Mouse (Mus musculus): ENCODE measurements around the gene Egfl6. TPM values are rescaled to one million over a fixed set of nuclear protein-coding genes. Genes with fewer than 3 reads are reported as not detected.

Egfl6 gene
- polyA plus RNA-seq, 1 experiment from 2014 or later: 150 TPM

GRCm38 (mm10) chrX:166564900-166565299, 20.6 kb downstream of the Egfl6 start:
- no peak overlapping the region for H3K9ac ChIP-seq
- no peaks in the 10 kb centered on the region for H3K9me3 ChIP-seq
- peaks cover 7% of the 10 kb centered on the region; the same call in 1 of the 2 replicates for H3K27me3 ChIP-seq
- ATAC-seq (ENCODE audit: insufficient number of reproducible peaks, low FRiP score, low TSS enrichment, low read depth): no peak
- H3K36me3 ChIP-seq: no peaks in the 10 kb centered on the region
- WGBS: 33% methylated on average over 5 of the region's 5 CpGs
- H3K4me1 ChIP-seq: no peaks in the 10 kb centered on the region
- peak overlapping the region; percentile 69 for H3K27ac ChIP-seq
- no peak overlapping the region for H3K4me3 ChIP-seq
- H3K4me2 ChIP-seq: no peak overlapping the region

DNA sequence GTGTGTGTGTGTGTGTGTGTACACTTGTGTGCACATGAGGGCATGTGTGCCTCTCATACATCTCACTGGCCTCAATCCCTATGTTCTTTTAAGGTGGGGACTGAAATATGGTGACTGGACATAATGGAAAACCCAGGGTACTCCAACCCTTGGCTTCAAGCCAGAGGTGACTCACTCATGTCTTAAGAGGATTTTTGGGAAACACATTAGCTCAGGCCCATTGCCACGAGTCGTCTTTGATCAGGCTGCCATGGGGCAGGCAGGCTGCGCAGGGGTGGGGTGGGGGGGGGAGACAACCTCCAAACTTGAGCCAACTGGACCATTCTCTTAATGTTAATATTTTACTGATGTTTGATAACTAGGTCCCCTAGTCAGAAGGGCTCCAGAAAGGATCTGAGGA, 26.2 kb downstream of the Egfl6 start:
- H3K4me1 ChIP-seq: no peaks in the 10 kb centered on the region
- WGBS: 41% methylated on average over 3 of the region's 3 CpGs
- H3K4me3 ChIP-seq: no peak overlapping the region
- H3K36me3 ChIP-seq: no peaks in the 10 kb centered on the region
- no peak overlapping the region for H3K27ac ChIP-seq
- no peaks in the 10 kb centered on the region for H3K27me3 ChIP-seq
- no peak for ATAC-seq (ENCODE audit: insufficient number of reproducible peaks, low FRiP score, low TSS enrichment, low read depth)
- H3K9me3 ChIP-seq: no peaks in the 10 kb centered on the region
- no peak overlapping the region for H3K9ac ChIP-seq
- no peak overlapping the region for H3K4me2 ChIP-seq

- Histone ChIP-seq H3K27ac (no peak overlapping the region), H3K9ac (no peak overlapping the region), H3K36me3 (no peaks in the 10 kb centered on the region), H3K4me1 (no peaks in the 10 kb centered on the region), H3K4me2 (no peak overlapping the region), H3K9me3 (no peaks in the 10 kb centered on the region), H3K27me3 (no peaks in the 10 kb centered on the region), H3K4me3 (no peak overlapping the region)
- ATAC-seq (ENCODE audit: insufficient number of reproducible peaks, low FRiP score, low TSS enrichment, low read depth): no peak
- WGBS: 86% methylated on average over 7 of the region's 7 CpGs
Measured at GRCm38 (mm10) chrX:166552355-166552754, 33.2 kb downstream of the Egfl6 start.

GRCm38 (mm10) chrX:166546495-166546894, 39.0 kb downstream of the Egfl6 start:
- ATAC-seq (ENCODE audit: insufficient number of reproducible peaks, low FRiP score, low TSS enrichment, low read depth): no peak
- WGBS: 81% methylated on average over 2 of the region's 2 CpGs
- Histone ChIP-seq H3K27ac (no peak overlapping the region), H3K27me3 (no peaks in the 10 kb centered on the region), H3K4me1 (no peaks in the 10 kb centered on the region), H3K9me3 (no peaks in the 10 kb centered on the region), H3K36me3 (no peaks in the 10 kb centered on the region), H3K4me2 (no peak overlapping the region), H3K9ac (no peak overlapping the region), H3K4me3 (no peak overlapping the region)

GRCm38 (mm10) chrX:166535138-166535537, 50.4 kb downstream of the Egfl6 start:
- Histone ChIP-seq H3K9me3 (no peaks in the 10 kb centered on the region), H3K9ac (no peak overlapping the region), H3K4me1 (no peaks in the 10 kb centered on the region), H3K27ac (no peak overlapping the region), H3K27me3 (peaks cover 8% of the 10 kb centered on the region), H3K4me2 (no peak overlapping the region), H3K4me3 (no peak overlapping the region), H3K36me3 (no peaks in the 10 kb centered on the region)
- 65% methylated on average over 4 of the region's 4 CpGs for WGBS
- ATAC-seq (ENCODE audit: insufficient number of reproducible peaks, low FRiP score, low TSS enrichment, low read depth): no peak

DNA sequence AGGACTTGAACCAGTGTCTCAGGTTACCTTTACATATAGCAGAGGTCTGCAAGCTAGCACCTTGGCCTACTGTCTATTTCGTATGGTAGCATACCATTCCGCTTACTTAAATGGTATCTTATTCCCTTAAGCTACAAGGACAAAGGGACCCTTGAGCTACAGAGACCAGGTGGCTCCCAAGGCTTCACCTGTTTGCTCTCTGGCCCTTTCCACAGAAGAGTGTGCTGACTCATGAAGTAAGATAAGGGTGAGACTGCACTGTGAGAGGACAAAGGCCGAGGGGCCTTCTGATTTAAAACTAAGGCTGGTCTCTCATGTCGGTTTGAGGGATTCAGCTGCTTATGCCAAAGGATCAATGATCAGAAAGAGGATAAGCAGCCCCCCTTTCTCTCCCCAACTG, 52.1 kb downstream of the Egfl6 start:
- no peak overlapping the region for H3K4me2 ChIP-seq
- H3K9ac ChIP-seq: no peak overlapping the region
- 85% methylated on average over 4 of the region's 4 CpGs for WGBS
- no peak for ATAC-seq (ENCODE audit: insufficient number of reproducible peaks, low FRiP score, low TSS enrichment, low read depth)
- H3K36me3 ChIP-seq: no peaks in the 10 kb centered on the region
- H3K4me1 ChIP-seq: no peaks in the 10 kb centered on the region
- H3K27me3 ChIP-seq: peaks cover 8% of the 10 kb centered on the region
- no peak overlapping the region for H3K4me3 ChIP-seq
- no peak overlapping the region for H3K27ac ChIP-seq
- no peaks in the 10 kb centered on the region for H3K9me3 ChIP-seq

DNA sequence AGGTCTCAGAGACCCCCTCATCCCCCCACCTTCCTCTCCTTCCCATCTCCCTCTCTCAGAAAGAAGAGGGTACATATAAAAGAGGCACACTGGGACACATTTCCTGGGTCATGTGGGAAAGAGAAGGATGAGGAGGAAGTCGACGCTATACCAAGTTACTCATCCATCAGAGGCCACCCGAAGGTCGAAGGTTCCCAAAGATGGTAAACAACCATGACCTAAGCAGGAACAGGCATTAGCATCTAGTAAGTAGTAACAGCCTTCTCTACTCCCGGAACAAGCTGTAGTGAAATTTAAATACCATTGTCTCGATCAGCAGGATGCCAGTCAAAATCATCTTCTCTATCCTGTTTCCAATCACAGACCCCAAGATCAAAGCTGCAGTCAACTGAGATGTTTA, 53.8 kb downstream of the Egfl6 start:
- Histone ChIP-seq H3K4me1 (no peaks in the 10 kb centered on the region), H3K4me3 (no peak overlapping the region), H3K27me3 (peaks cover 6% of the 10 kb centered on the region), H3K36me3 (no peaks in the 10 kb centered on the region), H3K9me3 (no peaks in the 10 kb centered on the region), H3K9ac (no peak overlapping the region), H3K27ac (no peak overlapping the region), H3K4me2 (no peak overlapping the region)
- 50% methylated on average over 6 of the region's 6 CpGs for WGBS
- ATAC-seq (ENCODE audit: insufficient number of reproducible peaks, low FRiP score, low TSS enrichment, low read depth): no peak

- no peak overlapping the region for H3K27ac ChIP-seq
- no peak overlapping the region for H3K9ac ChIP-seq
- ATAC-seq (ENCODE audit: insufficient number of reproducible peaks, low FRiP score, low TSS enrichment, low read depth): no peak
- WGBS: 79% methylated on average over 3 of the region's 3 CpGs
- H3K36me3 ChIP-seq: no peaks in the 10 kb centered on the region
- no peaks in the 10 kb centered on the region for H3K9me3 ChIP-seq
- H3K4me3 ChIP-seq: no peak overlapping the region
- no peaks in the 10 kb centered on the region for H3K4me1 ChIP-seq
- no peak overlapping the region for H3K4me2 ChIP-seq
- peaks cover 4% of the 10 kb centered on the region; the same call in 1 of the 2 replicates for H3K27me3 ChIP-seq
Measured at GRCm38 (mm10) chrX:166528126-166528525, 57.4 kb downstream of the Egfl6 start.

- H3K27me3 ChIP-seq: no peaks in the 10 kb centered on the region
- H3K36me3 ChIP-seq: no peaks in the 10 kb centered on the region
- WGBS: 88% methylated on average over 2 of the region's 2 CpGs
- no peaks in the 10 kb centered on the region for H3K9me3 ChIP-seq
- no peak overlapping the region for H3K4me2 ChIP-seq
- no peak overlapping the region for H3K4me3 ChIP-seq
- no peak overlapping the region for H3K27ac ChIP-seq
- H3K4me1 ChIP-seq: no peaks in the 10 kb centered on the region
- ATAC-seq (ENCODE audit: insufficient number of reproducible peaks, low FRiP score, low TSS enrichment, low read depth): no peak
- H3K9ac ChIP-seq: no peak overlapping the region
Measured at GRCm38 (mm10) chrX:166525637-166526315, 59.7 kb downstream of the Egfl6 start.

- H3K4me2 ChIP-seq: no peak overlapping the region
- no peak overlapping the region for H3K9ac ChIP-seq
- 79% methylated on average over 5 of the region's 5 CpGs for WGBS
- H3K27me3 ChIP-seq: peaks cover 10% of the 10 kb centered on the region; the same call in 1 of the 2 replicates
- no peak overlapping the region for H3K27ac ChIP-seq
- H3K4me3 ChIP-seq: no peak overlapping the region
- no peaks in the 10 kb centered on the region for H3K36me3 ChIP-seq
- H3K9me3 ChIP-seq: no peaks in the 10 kb centered on the region
- H3K4me1 ChIP-seq: no peaks in the 10 kb centered on the region
- ATAC-seq (ENCODE audit: insufficient number of reproducible peaks, low FRiP score, low TSS enrichment, low read depth): no peak
Measured at GRCm38 (mm10) chrX:166520782-166521181, 64.7 kb downstream of the Egfl6 start.

- no peak for ATAC-seq (ENCODE audit: insufficient number of reproducible peaks, low FRiP score, low TSS enrichment, low read depth)
- no peak within 1 kb of the TSS for H3K9ac ChIP-seq
- H3K4me3 ChIP-seq: no peak within 1 kb of the TSS
- no peaks in the 10 kb centered on the region for H3K36me3 ChIP-seq
- no peaks in the 10 kb centered on the region for H3K4me1 ChIP-seq
- no peak within 1 kb of the TSS for H3K27ac ChIP-seq
- peaks cover 10% of the 10 kb centered on the region for H3K27me3 ChIP-seq
- WGBS: 65% methylated on average over 16 of the region's 16 CpGs
- no peak within 1 kb of the TSS for H3K4me2 ChIP-seq
- no peaks in the 10 kb centered on the region for H3K9me3 ChIP-seq
Measured at GRCm38 (mm10) chrX:166518345-166518744, 67.2 kb downstream of the Egfl6 start, which contains the start of gene Tceanc. Tceanc (minus strand) TSS chrX:166518567.

- no peaks in the 10 kb centered on the region for H3K36me3 ChIP-seq
- ATAC-seq (ENCODE audit: insufficient number of reproducible peaks, low FRiP score, low TSS enrichment, low read depth): no peak
- 83% methylated on average over 1 of the region's 1 CpGs for WGBS
- H3K27me3 ChIP-seq: peaks cover 10% of the 10 kb centered on the region
- no peaks in the 10 kb centered on the region for H3K4me1 ChIP-seq
- H3K4me3 ChIP-seq: no peak overlapping the region
- H3K9ac ChIP-seq: no peak overlapping the region
- H3K27ac ChIP-seq: no peak overlapping the region
- H3K4me2 ChIP-seq: no peak overlapping the region
- no peaks in the 10 kb centered on the region for H3K9me3 ChIP-seq
Measured at GRCm38 (mm10) chrX:166516631-166517030, 68.9 kb downstream of the Egfl6 start.

- H3K27me3 ChIP-seq: peaks cover 10% of the 10 kb centered on the region
- no peaks in the 10 kb centered on the region for H3K4me1 ChIP-seq
- WGBS: 79% methylated on average over 3 of the region's 3 CpGs
- ATAC-seq (ENCODE audit: insufficient number of reproducible peaks, low FRiP score, low TSS enrichment, low read depth): no peak
- no peak overlapping the region for H3K4me2 ChIP-seq
- no peak overlapping the region for H3K9ac ChIP-seq
- no peaks in the 10 kb centered on the region for H3K36me3 ChIP-seq
- H3K27ac ChIP-seq: no peak overlapping the region
- no peaks in the 10 kb centered on the region for H3K9me3 ChIP-seq
- H3K4me3 ChIP-seq: no peak overlapping the region
Measured at GRCm38 (mm10) chrX:166515923-166516322, 69.6 kb downstream of the Egfl6 start.
